Mouse (Mus musculus): ENCODE data around the gene Lst1.

GRCm38 (mm10) chr17:35205380-35205769, 17.1 kb upstream of the Lst1 start:
- TF ChIP-seq CTCF (IDR thresholded peaks at IDR 0.05; ENCODE audit: low read depth) (no peak), EP300 (IDR thresholded peaks at IDR 0.05; ENCODE audit: low read depth) (no peak)

Data from liver, embryonic 14.5 days (tissue).